21 mouse cellular contexts compared by ENCODE assay signal in genomic region chr19:45510680-45511079, GRCm38 (mm10). TPM values are rescaled to one million over a fixed set of nuclear protein-coding genes. Genes with fewer than 3 reads are reported as not detected.
DNase-seq lines count a peak whose midpoint lies in the region; ATAC-seq lines count a peak whose summit lies in the region.
"Had no signal": no experiment of that assay in that cellular context is flagged by ENCODE, and none has a peak within 500 bp of the region (broad histone marks: within the 10 kb centered on the region; RNA-seq: fewer than 3 reads in every experiment).

No protein-coding gene starts in this region.

- H3K27me3 ChIP-seq in hindbrain, embryonic 15.5 days = no peaks in the 10 kb centered on the region
- H3K27me3 ChIP-seq in hindbrain, embryonic 14.5 days (ENCODE audit: control insufficient read depth, insufficient read depth, low read length) = no peaks in the 10 kb centered on the region
- H3K27me3 ChIP-seq in neural tube, embryonic 13.5 days = no peaks in the 10 kb centered on the region
- no peaks in the 10 kb centered on the region for H3K27me3 ChIP-seq in limb, embryonic 10.5 days (ENCODE audit: low read depth, poor library complexity, severe bottlenecking)
- H3K27me3 ChIP-seq: forebrain, embryonic 13.5 days; heart, embryonic 12.5 days; Patski had no signal

- no peaks in the 10 kb centered on the region for H3K9me3 ChIP-seq in hindbrain, embryonic 15.5 days
- H3K9me3 ChIP-seq in hindbrain, embryonic 14.5 days (ENCODE audit: control insufficient read depth, low read length) = no peaks in the 10 kb centered on the region
- H3K9me3 ChIP-seq in neural tube, embryonic 13.5 days = no peaks in the 10 kb centered on the region
- H3K9me3 ChIP-seq in limb, embryonic 10.5 days (replicated peaks) = no peaks in the 10 kb centered on the region
- H3K9me3 ChIP-seq: embryonic facial prominence, embryonic 10.5 days; forebrain, embryonic 13.5 days; heart, embryonic 12.5 days; hindbrain, embryonic 10.5 days had no signal

- no peak for DNase-seq in hindbrain, embryonic 14.5 days (ENCODE audit: low spot score)
- no peak for DNase-seq in neural tube, embryonic 10.5 days (ENCODE audit: extremely low spot score, low spot score)
- no peak for DNase-seq in urinary bladder, adult 2 months (ENCODE audit: low spot score)
- DNase-seq in limb, embryonic 10.5 days (ENCODE audit: low spot score) = no peak
- DNase-seq: adrenal gland, postnatal 25 days; B cell, adult 2 months; cerebellum, adult 2 months; gastrocnemius, adult 2 months; gastrocnemius, postnatal 25 days had no signal

- no peak overlapping the region for H3K4me2 ChIP-seq in hindbrain, embryonic 15.5 days
- H3K4me2 ChIP-seq in hindbrain, embryonic 14.5 days (replicated peaks) = no peak overlapping the region
- no peak overlapping the region for H3K4me2 ChIP-seq in neural tube, embryonic 13.5 days
- H3K4me2 ChIP-seq: forebrain, embryonic 13.5 days; heart, embryonic 12.5 days had no signal

- peak overlapping the region; percentile 45; the same call in 1 of the 2 replicates for H3K27ac ChIP-seq in hindbrain, embryonic 15.5 days (replicated peaks)
- H3K27ac ChIP-seq in hindbrain, embryonic 14.5 days = no peak overlapping the region
- peak overlapping the region; percentile 46; the same call in 1 of the 2 replicates for H3K27ac ChIP-seq in neural tube, embryonic 13.5 days (replicated peaks)
- H3K27ac ChIP-seq in limb, embryonic 10.5 days = no peak overlapping the region
- H3K27ac ChIP-seq: embryonic facial prominence, embryonic 10.5 days; forebrain, embryonic 13.5 days; gastrocnemius, adult 2 months; hindbrain, embryonic 10.5 days had no signal

- ATAC-seq in hindbrain, embryonic 15.5 days (ENCODE audit: low FRiP score, low read depth) = no peak
- no peak for ATAC-seq in hindbrain, embryonic 14.5 days (ENCODE audit: low FRiP score)
- no peak for ATAC-seq in neural tube, embryonic 13.5 days (ENCODE audit: low read depth)
- peak; percentile 58 for ATAC-seq in megakaryocyte progenitor cell, adult 5-6 weeks (replicated peaks; ENCODE audit: poor library complexity)
- ATAC-seq: activated CD4-positive, CD25-positive, alpha-beta regulatory T cell, adult 4 months; CD4-positive, CD25-positive, alpha-beta regulatory T cell, adult 4 months; forebrain, embryonic 13.5 days; forebrain, postnatal 0 days; hindbrain, embryonic 16.5 days; Patski had no signal

- no peak overlapping the region for H3K9ac ChIP-seq in hindbrain, embryonic 15.5 days
- H3K9ac ChIP-seq in hindbrain, embryonic 14.5 days = no peak overlapping the region
- H3K9ac ChIP-seq in neural tube, embryonic 13.5 days = no peak overlapping the region
- H3K9ac ChIP-seq: forebrain, embryonic 13.5 days; forebrain, postnatal 0 days; heart, embryonic 12.5 days had no signal

- H3K4me3 ChIP-seq in hindbrain, embryonic 15.5 days = no peak overlapping the region
- H3K4me3 ChIP-seq in hindbrain, embryonic 14.5 days (replicated peaks; ENCODE audit: low read length) = no peak overlapping the region
- H3K4me3 ChIP-seq in neural tube, embryonic 13.5 days = no peak overlapping the region
- no peak overlapping the region for H3K4me3 ChIP-seq in limb, embryonic 10.5 days
- H3K4me3 ChIP-seq: embryonic facial prominence, embryonic 10.5 days; forebrain, embryonic 13.5 days; gastrocnemius, adult 2 months; heart, embryonic 12.5 days; hindbrain, embryonic 10.5 days had no signal

- peaks cover 12% of the 10 kb centered on the region; the same call in 1 of the 2 replicates for H3K36me3 ChIP-seq in hindbrain, embryonic 15.5 days
- H3K36me3 ChIP-seq in hindbrain, embryonic 14.5 days (replicated peaks; ENCODE audit: control insufficient read depth, insufficient read depth) = peaks cover 36% of the 10 kb centered on the region
- H3K36me3 ChIP-seq in neural tube, embryonic 13.5 days = peaks cover 31% of the 10 kb centered on the region
- H3K36me3 ChIP-seq in limb, embryonic 10.5 days = peaks cover 33% of the 10 kb centered on the region

- 81% methylated on average over 3 of the region's 3 CpGs for WGBS in hindbrain, embryonic 15.5 days
- 84% methylated on average over 3 of the region's 3 CpGs for WGBS in hindbrain, embryonic 14.5 days
- WGBS in neural tube, embryonic 13.5 days = 83% methylated on average over 3 of the region's 3 CpGs
- WGBS in limb, embryonic 10.5 days = 87% methylated on average over 3 of the region's 3 CpGs

- peaks cover 12% of the 10 kb centered on the region for H3K4me1 ChIP-seq in hindbrain, embryonic 15.5 days (replicated peaks)
- 0 out of 2 replicates have a peak, but pooled peaks cover 10% of the 10 kb centered on the region for H3K4me1 ChIP-seq in hindbrain, embryonic 14.5 days (replicated peaks; ENCODE audit: control insufficient read depth, insufficient read depth, low read length)
- peaks cover 20% of the 10 kb centered on the region for H3K4me1 ChIP-seq in neural tube, embryonic 13.5 days (replicated peaks)
- 0 out of 2 replicates have a peak, but pooled peaks cover 5% of the 10 kb centered on the region for H3K4me1 ChIP-seq in limb, embryonic 10.5 days
- H3K4me1 ChIP-seq: embryonic facial prominence, embryonic 10.5 days; hindbrain, embryonic 10.5 days had no signal

RNA-seq across cellular contexts. Expression of gene Poll, which starts 49.7 kb away (rescaled TPM):
- polyA plus RNA-seq in hindbrain, embryonic 15.5 days (2015; fragmentation: Nextera tagmentation; extraction: Ambion mirVana) = 12.7 and 13.3 TPM in 2 replicates
- polyA plus RNA-seq in hindbrain, embryonic 14.5 days (2014; fragmentation: Nextera tagmentation; extraction: Ambion mirVana) = 9.7 and 12.3 TPM in 2 replicates
- 12.0 and 14.2 TPM in 2 replicates for polyA plus RNA-seq in neural tube, embryonic 13.5 days (2015; fragmentation: Nextera tagmentation; extraction: Ambion mirVana)
- 5.6 and 7.0 TPM in 2 replicates for total RNA-seq in megakaryocyte progenitor cell, adult 5-6 weeks (2015)
- 13.2 and 18.5 TPM in 2 replicates for total RNA-seq in megakaryocyte progenitor cell, adult 5-6 weeks (2017)
- 9.5 and 10.8 TPM in 2 replicates for polyA plus RNA-seq in urinary bladder, adult 2 months (2012; rRNA removed)
- 22.6 and 25.9 TPM in 2 replicates for polyA plus RNA-seq in limb, embryonic 10.5 days (2016; fragmentation: Nextera tagmentation; extraction: Ambion mirVana)

RNA-seq across cellular contexts. Expression of gene Gm17018, which starts 49.7 kb away (rescaled TPM):
- polyA plus RNA-seq in hindbrain, embryonic 15.5 days (2015; fragmentation: Nextera tagmentation; extraction: Ambion mirVana) = 71.7 and 75.9 TPM in 2 replicates
- 75.5 and 87.4 TPM in 2 replicates for polyA plus RNA-seq in hindbrain, embryonic 14.5 days (2014; fragmentation: Nextera tagmentation; extraction: Ambion mirVana)
- polyA plus RNA-seq in neural tube, embryonic 13.5 days (2015; fragmentation: Nextera tagmentation; extraction: Ambion mirVana) = 63.4 and 66.7 TPM in 2 replicates
- 21.1 and 32.4 TPM in 2 replicates for total RNA-seq in megakaryocyte progenitor cell, adult 5-6 weeks (2015)
- total RNA-seq in megakaryocyte progenitor cell, adult 5-6 weeks (2017) = 39.5 and 40.6 TPM in 2 replicates
- 26.0 and 27.7 TPM in 2 replicates for polyA plus RNA-seq in urinary bladder, adult 2 months (2012; rRNA removed)
- polyA plus RNA-seq in limb, embryonic 10.5 days (2016; fragmentation: Nextera tagmentation; extraction: Ambion mirVana) = 43.0 and 43.6 TPM in 2 replicates

Comparison
In these comparisons a context has a peak if more than half of its experiments do, and no peak if none do; other contexts are left out.
1. H3K27ac ChIP-seq: peak in hindbrain, embryonic 15.5 days (single experiment) and neural tube, embryonic 13.5 days (single experiment); none in hindbrain, embryonic 14.5 days (single experiment) and limb, embryonic 10.5 days (single experiment).